Mouse (Mus musculus): ENCODE data around the gene Pdlim7. TPM values are rescaled to one million over a fixed set of nuclear protein-coding genes. Genes with fewer than 3 reads are reported as not detected.

The Pdlim7 gene
- polyA plus RNA-seq, 1 experiment from 2014 or later = 221 TPM

DNA sequence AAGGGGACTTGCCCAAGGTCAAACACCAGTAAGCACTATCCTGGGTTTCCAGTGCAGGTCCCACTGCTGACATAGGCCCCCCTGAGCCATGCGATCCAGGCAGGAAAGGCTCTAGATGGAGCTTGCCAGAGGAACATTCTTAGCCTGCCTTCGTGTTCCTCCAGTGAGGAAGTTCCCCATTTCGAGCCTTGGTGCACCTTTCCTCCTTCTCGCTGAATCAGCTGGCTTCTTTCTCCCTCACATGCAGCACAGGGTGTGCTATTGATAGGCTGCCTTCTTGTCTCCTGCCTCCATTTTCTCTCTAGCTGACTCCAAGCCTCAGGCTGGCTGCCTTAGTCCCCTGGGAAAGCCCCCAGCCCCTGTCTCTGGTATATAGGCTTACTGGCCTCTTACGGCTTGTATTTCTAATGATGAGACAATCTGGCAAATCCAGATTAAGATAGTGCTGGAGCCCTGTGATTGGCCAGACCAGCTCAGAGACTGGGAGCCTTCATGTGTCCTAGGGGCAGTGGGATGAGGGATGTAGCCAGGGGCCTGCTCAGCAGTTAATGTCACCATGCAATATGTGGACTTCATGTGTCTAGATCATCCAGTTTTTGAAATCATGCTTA lies 47.5 kb downstream of the Pdlim7 start:
- Histone ChIP-seq H3K4me3 (peak overlapping the region; percentile 75; the same call in 1 of the 2 replicates), H3K27me3 (ENCODE audit: insufficient read depth, poor library complexity, severe bottlenecking) (peaks cover 28% of the 10 kb centered on the region), H3K27ac (peak overlapping the region; percentile 97), H3K9me3 (no peaks in the 10 kb centered on the region), H3K4me1 (replicated peaks) (peaks cover 87% of the 10 kb centered on the region), H3K36me3 (peaks cover 18% of the 10 kb centered on the region)
- WGBS = 78% methylated on average over 5 of the region's 5 CpGs
- no peak for DNase-seq (ENCODE audit: low spot score)

DNA sequence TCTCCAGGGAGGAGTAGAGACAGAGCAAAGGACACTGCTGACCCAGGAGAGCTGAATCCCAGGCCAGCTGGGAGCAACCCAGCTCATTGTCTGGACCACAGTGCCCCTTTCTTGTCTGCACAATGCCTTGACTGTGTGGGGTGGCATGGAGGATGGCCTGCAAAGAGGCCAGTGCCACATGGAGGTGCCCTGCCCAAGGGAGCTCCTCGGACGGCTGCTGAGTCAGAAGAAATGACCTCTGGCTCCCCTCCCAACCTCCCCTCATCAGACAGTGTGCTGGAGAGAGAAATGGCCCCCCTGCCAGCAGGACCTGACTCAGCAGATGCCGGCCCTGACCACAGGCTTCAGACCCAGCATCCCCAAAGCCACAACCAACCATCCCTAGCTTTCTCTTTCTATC lies 48.3 kb downstream of the Pdlim7 start:
- Histone ChIP-seq H3K9me3 (no peaks in the 10 kb centered on the region), H3K4me1 (replicated peaks) (peaks cover 80% of the 10 kb centered on the region), H3K27ac (peak overlapping the region; percentile 97), H3K27me3 (ENCODE audit: insufficient read depth, poor library complexity, severe bottlenecking) (peaks cover 25% of the 10 kb centered on the region), H3K36me3 (peaks cover 25% of the 10 kb centered on the region), H3K4me3 (peak overlapping the region; percentile 75)
- WGBS = 6% methylated on average over 3 of the region's 3 CpGs
- peak; percentile 64 for DNase-seq (ENCODE audit: low spot score)

DNA sequence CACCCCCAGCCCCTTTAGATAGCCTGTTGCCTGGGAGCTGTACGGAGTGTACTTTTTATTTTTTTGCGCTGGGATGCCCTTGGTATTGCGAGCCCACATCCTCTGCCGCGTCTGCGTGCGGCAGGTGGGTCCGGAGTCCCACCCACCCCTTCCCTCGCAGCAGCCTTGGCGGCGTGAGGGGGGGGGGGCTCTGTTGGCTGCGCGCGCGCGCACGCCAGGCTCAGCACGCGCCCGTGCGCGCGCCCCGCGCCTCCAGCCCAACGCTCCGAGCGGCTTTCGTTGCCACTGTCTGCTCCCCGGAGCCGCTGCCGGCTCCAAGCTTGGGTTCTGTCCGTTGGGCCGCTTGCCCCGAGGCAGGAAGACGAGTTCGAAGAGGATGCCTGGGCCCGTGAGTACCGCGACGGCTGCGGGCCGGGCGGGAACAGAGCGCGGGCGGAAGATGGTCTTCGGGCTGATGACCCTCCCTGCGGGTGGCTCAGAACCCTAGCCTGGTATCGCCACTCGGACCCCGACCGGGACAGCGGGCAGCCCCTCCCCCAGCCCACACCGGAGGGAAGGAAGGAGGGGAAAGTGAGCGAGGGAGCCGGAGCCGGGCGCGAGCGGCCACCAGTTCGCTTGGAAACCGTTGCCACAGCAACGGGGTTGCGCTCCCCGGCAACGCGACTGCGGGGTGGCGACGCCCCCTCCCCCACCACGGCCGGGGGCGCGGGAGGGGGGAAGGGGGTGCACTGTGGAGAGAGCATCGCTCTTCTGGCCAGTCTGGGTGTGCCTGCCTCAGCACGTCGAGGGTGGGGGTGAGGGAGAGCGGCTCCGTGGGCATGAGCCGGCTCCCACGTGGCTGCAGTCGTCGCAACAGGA lies 49.2 kb downstream of the Pdlim7 start, which contains the start of gene Prr7:
Prr7 (plus strand) TSS at position 241 of the 858 bp plus-strand sequence.
- Histone ChIP-seq H3K36me3 (peaks cover 35% of the 10 kb centered on the region), H3K4me3 (peak within 1 kb of the TSS; percentile 75), H3K27ac (peak within 1 kb of the TSS; percentile 97), H3K27me3 (ENCODE audit: insufficient read depth, poor library complexity, severe bottlenecking) (peaks cover 16% of the 10 kb centered on the region), H3K9me3 (no peaks in the 10 kb centered on the region), H3K4me1 (replicated peaks) (peaks cover 70% of the 10 kb centered on the region)
- WGBS = under 1% methylated on average over 84 of the region's 84 CpGs
- DNase-seq (ENCODE audit: low spot score) = peak; percentile 88

DNA sequence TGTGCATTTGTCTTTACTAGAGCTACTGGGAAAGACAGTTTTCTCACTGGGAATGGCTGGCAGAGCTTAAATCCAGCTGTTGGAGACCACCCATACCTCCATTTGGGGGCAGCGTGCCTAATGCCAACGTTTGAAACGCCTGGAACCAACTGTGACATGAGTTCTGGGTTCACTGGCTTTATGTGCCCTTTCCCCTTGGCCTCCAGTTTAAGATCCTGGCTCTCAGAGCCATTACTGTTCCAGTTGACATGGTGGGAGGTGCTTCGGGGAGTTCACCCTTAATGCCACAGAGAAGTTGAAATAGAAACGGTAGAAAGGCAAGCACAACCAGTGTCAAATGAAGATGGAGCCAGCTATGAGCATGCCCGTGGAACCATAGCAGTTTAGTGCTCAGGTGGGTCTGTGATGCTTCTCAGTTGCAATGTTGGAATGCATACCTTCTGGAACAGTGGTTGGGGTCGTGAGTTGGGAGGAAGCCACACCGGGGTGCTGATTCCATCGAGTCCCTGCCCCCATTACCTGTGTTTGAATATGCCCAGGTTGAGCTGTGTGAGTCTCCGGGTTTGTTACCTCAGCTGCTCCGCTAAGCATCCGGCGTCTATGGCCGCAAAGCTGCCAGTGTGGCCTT lies 50.0 kb downstream of the Pdlim7 start:
- DNase-seq (ENCODE audit: low spot score) = no peak
- whole genome bisulfite sequencing = 9% methylated on average over 14 of the region's 14 CpGs
- H3K27me3 ChIP-seq (ENCODE audit: insufficient read depth, poor library complexity, severe bottlenecking) = peaks cover 13% of the 10 kb centered on the region
- H3K27ac ChIP-seq = peak overlapping the region; percentile 97
- peaks cover 63% of the 10 kb centered on the region for H3K4me1 ChIP-seq (replicated peaks)
- peak overlapping the region; percentile 75 for H3K4me3 ChIP-seq
- peaks cover 42% of the 10 kb centered on the region for H3K36me3 ChIP-seq
- H3K9me3 ChIP-seq = no peaks in the 10 kb centered on the region

DNA sequence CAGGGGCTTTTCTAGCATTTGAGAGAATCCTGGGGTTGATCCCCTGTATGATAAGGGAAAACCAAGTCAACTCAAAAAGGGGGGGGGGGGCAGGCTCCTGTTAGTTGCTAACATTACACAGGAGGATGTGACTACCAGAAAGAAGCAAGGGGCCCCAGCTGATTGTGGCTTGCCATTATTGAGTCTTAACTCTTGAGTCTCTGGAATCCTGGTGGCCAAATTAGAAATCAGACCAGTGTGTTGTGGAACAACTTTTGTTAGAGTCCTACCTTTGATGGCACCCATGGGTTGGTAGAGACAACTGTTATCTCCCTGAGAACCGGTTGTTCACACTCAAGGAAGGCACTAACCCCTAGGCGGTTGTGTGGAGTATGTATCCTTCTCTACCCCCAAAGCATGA lies 50.5 kb downstream of the Pdlim7 start:
- WGBS = 45% methylated on average over 2 of the region's 2 CpGs
- H3K27me3 ChIP-seq (ENCODE audit: insufficient read depth, poor library complexity, severe bottlenecking) = peaks cover 10% of the 10 kb centered on the region
- peaks cover 58% of the 10 kb centered on the region for H3K4me1 ChIP-seq (replicated peaks)
- no peak overlapping the region for H3K4me3 ChIP-seq
- no peaks in the 10 kb centered on the region for H3K9me3 ChIP-seq
- H3K36me3 ChIP-seq = peaks cover 48% of the 10 kb centered on the region
- no peak for DNase-seq (ENCODE audit: low spot score)
- peak overlapping the region; percentile 97 for H3K27ac ChIP-seq

DNA sequence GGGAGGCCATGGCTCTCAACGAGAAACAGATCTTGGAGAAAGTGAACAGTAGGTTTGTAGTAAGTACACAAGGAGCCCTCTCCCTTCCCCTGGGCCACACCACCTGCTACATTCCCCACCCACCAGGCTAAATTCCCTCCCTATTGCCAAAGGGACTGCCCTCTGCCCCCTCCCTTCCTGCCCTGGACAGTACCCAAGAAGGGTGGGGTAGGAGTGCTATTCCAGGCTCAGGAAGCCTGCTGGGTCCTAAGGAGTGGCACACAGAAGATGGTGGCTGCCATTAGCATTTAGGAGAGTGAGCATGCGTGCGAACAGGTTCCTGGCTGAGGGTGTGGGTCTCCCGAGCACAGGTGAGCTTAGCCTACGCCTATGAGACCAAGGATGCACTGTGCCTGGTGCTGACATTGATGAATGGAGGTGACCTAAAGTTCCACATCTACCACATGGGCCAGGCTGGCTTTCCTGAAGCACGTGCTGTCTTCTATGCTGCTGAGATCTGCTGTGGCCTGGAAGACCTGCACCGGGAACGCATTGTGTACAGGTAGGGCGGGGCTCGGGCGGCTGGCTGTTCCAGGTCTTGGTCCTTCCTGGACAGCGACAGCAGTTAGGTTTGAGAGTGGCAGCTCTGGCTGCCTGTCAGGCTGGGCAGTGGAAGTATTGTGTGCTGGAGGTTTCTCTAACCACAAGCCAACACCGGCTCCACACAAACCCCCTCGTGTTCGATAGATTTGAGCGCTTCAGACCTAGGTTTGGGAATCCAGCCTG lies 61.5 kb downstream of the Pdlim7 start:
- Histone ChIP-seq H3K4me1 (replicated peaks) (peaks cover 20% of the 10 kb centered on the region), H3K36me3 (peaks cover 92% of the 10 kb centered on the region), H3K27ac (no peak overlapping the region), H3K27me3 (ENCODE audit: insufficient read depth, poor library complexity, severe bottlenecking) (no peaks in the 10 kb centered on the region), H3K4me3 (no peak overlapping the region), H3K9me3 (no peaks in the 10 kb centered on the region)
- no peak for DNase-seq (ENCODE audit: low spot score)
- 97% methylated on average over 16 of the region's 16 CpGs for WGBS

DNA sequence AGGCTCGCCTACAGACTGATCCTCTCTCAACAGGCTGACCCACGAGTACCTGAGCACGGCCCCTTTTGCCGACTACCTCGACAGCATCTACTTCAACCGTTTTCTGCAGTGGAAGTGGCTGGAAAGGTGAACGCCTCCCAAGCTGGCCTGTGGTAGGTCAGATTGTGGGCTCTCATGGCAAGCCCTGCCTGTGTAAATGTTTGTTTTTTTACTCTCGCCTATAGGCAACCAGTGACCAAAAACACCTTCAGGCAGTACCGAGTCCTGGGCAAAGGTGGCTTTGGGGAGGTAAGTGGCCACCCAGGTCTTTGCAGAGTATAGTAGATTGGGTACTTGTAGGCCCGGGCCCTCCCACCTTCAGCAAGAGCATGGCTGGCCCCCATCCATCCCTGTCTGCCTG lies 62.2 kb downstream of the Pdlim7 start:
- no peaks in the 10 kb centered on the region for H3K27me3 ChIP-seq (ENCODE audit: insufficient read depth, poor library complexity, severe bottlenecking)
- peaks cover 27% of the 10 kb centered on the region for H3K4me1 ChIP-seq (replicated peaks)
- peaks cover 86% of the 10 kb centered on the region for H3K36me3 ChIP-seq
- WGBS = 93% methylated on average over 10 of the region's 10 CpGs
- no peak overlapping the region for H3K27ac ChIP-seq
- H3K9me3 ChIP-seq = no peaks in the 10 kb centered on the region
- no peak overlapping the region for H3K4me3 ChIP-seq
- DNase-seq (ENCODE audit: low spot score) = no peak

DNA sequence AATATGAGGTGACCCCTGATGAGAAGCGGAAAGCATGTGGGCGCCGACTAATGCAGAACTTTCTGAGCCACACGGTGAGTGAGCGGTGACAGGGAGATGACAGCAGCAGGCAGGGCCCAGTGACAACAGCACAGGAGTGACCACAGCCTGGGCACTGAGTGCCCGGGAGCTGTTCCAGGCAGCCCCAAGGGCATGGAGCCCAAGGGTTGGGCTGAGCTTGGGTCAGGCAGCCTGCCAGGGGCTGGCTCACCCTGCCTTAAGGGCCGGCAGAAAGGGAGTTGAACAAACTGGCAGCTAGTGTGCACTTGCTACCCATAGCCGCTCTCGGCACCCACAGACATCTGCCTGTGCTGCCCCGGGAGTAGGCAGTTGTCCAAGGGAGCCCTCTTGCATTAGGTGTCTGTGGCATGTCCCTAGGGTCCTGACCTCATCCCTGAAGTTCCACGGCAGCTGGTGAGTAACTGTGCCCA lies 62.9 kb downstream of the Pdlim7 start:
- Histone ChIP-seq H3K4me3 (no peak overlapping the region), H3K9me3 (no peaks in the 10 kb centered on the region), H3K36me3 (peaks cover 79% of the 10 kb centered on the region), H3K27ac (no peak overlapping the region), H3K27me3 (ENCODE audit: insufficient read depth, poor library complexity, severe bottlenecking) (no peaks in the 10 kb centered on the region), H3K4me1 (replicated peaks) (peaks cover 34% of the 10 kb centered on the region)
- WGBS = 94% methylated on average over 11 of the region's 11 CpGs
- DNase-seq (ENCODE audit: low spot score) = no peak

DNA sequence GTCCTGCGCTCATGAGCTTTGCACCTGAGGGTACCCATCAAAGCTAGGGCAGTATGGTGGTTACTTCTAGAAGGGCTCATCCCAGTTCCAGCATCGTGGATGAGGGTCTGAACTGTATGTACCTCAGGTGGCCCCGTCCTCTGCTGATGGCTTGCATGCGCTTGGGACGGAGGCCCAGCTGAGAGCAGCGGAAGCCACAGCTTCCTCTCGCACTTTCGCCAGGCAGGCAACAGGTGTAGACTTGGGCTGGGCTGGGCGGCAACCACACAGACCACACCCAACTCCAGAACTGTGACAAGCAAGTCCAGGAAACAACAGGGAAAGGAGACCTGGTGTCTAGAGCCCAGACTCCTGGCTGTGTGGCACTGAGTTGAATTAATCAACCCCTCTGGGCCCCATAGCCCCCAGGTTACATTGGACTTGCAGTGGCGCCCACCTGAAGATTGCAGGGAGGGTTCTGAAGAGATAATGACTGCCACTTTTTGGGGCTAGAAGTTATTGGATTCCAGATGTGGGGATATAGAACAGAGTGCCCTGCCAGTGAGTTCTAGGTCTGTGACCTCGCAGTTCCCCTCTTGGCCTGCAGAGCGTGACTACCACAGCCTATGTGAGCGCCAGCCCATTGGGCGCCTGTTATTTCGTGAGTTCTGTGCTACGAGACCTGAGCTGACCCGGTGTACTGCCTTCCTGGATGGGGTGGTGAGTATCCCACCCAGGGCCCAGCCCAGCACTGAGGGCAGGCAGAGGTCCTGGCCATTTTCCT lies 63.6 kb downstream of the Pdlim7 start:
- WGBS = 93% methylated on average over 17 of the region's 17 CpGs
- no peak for DNase-seq (ENCODE audit: low spot score)
- no peaks in the 10 kb centered on the region for H3K27me3 ChIP-seq (ENCODE audit: insufficient read depth, poor library complexity, severe bottlenecking)
- H3K4me1 ChIP-seq (replicated peaks) = peaks cover 34% of the 10 kb centered on the region
- H3K4me3 ChIP-seq = no peak overlapping the region
- H3K9me3 ChIP-seq = no peaks in the 10 kb centered on the region
- peaks cover 72% of the 10 kb centered on the region for H3K36me3 ChIP-seq
- H3K27ac ChIP-seq = no peak overlapping the region

DNA sequence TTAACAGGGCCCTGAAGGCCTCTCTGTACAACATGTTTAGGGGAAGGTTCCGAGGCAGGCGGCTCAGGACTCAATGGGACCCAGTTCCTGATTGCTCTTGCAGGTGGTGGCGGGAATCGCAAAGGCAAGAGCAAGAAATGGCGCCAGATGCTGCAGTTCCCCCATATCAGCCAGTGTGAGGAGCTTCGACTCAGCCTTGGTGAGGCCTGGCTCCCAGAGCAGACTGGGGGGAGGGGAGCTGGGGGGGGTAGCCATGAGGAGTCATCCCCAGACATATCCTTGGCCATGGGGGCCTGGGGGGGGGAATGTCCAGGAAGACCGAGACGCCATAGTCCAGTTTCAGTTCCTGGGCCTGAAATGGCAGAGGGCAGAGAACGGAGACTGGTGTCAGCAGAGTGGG lies 64.3 kb downstream of the Pdlim7 start:
- Histone ChIP-seq H3K36me3 (peaks cover 65% of the 10 kb centered on the region), H3K4me1 (replicated peaks) (peaks cover 37% of the 10 kb centered on the region)
- WGBS = 94% methylated on average over 9 of the region's 9 CpGs

DNA sequence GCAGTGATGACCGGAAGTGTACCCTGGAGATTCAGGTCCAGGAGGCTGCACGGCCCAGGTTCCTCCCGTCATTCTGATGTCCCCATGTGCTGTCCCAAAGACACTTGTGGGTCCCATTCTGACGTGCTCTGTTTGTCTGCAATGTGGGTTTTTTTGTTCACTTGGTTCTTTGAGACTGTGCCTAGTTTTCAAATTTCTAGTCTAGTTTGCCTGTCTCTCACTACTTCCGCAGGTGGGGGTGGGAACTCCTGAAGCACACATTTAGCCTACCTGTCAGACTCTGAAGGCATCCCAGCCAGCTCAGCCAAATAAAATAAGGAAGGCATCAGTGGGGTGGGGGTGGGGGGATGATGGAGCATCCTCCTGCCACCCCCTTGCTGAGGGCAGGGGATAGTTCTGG lies 65.3 kb downstream of the Pdlim7 start:
- 94% methylated on average over 5 of the region's 5 CpGs for WGBS
- H3K4me1 ChIP-seq (replicated peaks) = peaks cover 44% of the 10 kb centered on the region
- no peak overlapping the region for H3K27ac ChIP-seq
- DNase-seq (ENCODE audit: low spot score) = no peak
- peaks cover 54% of the 10 kb centered on the region for H3K36me3 ChIP-seq
- no peak overlapping the region for H3K4me3 ChIP-seq
- no peaks in the 10 kb centered on the region for H3K27me3 ChIP-seq (ENCODE audit: insufficient read depth, poor library complexity, severe bottlenecking)
- no peaks in the 10 kb centered on the region for H3K9me3 ChIP-seq

More for the DNA sequence above, 64.3 kb downstream of the Pdlim7 start:
- no peaks in the 10 kb centered on the region for H3K27me3 ChIP-seq (ENCODE audit: insufficient read depth, poor library complexity, severe bottlenecking)
- no peak overlapping the region for H3K27ac ChIP-seq
- no peak for DNase-seq (ENCODE audit: low spot score)
- H3K9me3 ChIP-seq = no peaks in the 10 kb centered on the region
- H3K4me3 ChIP-seq = no peak overlapping the region

DNA sequence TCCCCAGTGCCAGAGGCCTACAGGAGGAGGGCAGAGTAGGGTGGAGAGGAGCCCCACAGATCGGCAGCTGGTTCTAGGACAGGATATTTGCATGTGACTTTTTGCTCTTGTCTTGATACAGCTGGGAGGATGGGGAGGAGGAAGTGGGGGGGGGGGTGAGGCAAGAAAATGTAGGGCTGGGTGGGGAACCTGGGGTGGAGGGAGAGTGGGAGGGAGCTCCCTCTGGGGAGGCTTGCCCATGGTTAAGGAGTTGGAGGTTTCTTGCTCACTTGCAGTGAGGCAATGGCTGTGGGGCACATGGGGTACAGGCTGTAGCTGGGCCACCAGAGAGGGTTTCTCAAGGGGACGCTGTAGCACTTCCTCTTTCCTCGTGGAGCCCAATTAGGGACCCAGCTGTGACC lies 65.9 kb downstream of the Pdlim7 start:
- Histone ChIP-seq H3K36me3 (peaks cover 48% of the 10 kb centered on the region), H3K4me3 (peak overlapping the region; percentile 90; the same call in 1 of the 2 replicates), H3K27ac (no peak overlapping the region), H3K27me3 (ENCODE audit: insufficient read depth, poor library complexity, severe bottlenecking) (no peaks in the 10 kb centered on the region), H3K9me3 (no peaks in the 10 kb centered on the region), H3K4me1 (replicated peaks) (peaks cover 44% of the 10 kb centered on the region)
- DNase-seq (ENCODE audit: low spot score) = no peak
- WGBS = 65% methylated on average over 3 of the region's 3 CpGs
